Mouse (Mus musculus) CH12.LX (cell line): ENCODE data around the gene Adamts3. TPM values are rescaled to one million over a fixed set of nuclear protein-coding genes. Genes with fewer than 3 reads are reported as not detected.

Experiments used
- DNase-seq: peaks from one replicate; pipeline ENCODE4 v3.0.0-alpha.2; 2013; ENCODE audit errors: extremely low read depth
- H3K27ac ChIP-seq: 2 replicates; pipeline ENCODE4 v1.5.1; 2012; ENCODE audit warnings: low read depth, mild to moderate bottlenecking, control low read depth, moderate library complexity; ENCODE audit not compliant: insufficient read depth
- H3K27me3 ChIP-seq: replicated peaks from 2 replicates; pipeline ENCODE3; 2012; ENCODE audit warnings: inconsistent platforms
- H3K36me3 ChIP-seq, 2 experiments: replicated peaks in 1 of 2; 2 replicates each; pipeline versions ENCODE3 to v1.6.1; 2012; ENCODE audit warnings: inconsistent platforms in 1 of 2, low read length in 1 of 2, mild to moderate bottlenecking in 1 of 2, mixed read lengths in 1 of 2, moderate library complexity in 1 of 2; ENCODE audit not compliant: control insufficient read depth in 1 of 2, insufficient read depth in 1 of 2
- H3K4me1 ChIP-seq, 2 experiments: 2 replicates each; pipeline ENCODE4 v1.6.1; 2012; ENCODE audit warnings: inconsistent platforms in 1 of 2, moderate library complexity in 1 of 2; ENCODE audit not compliant: insufficient read depth in 2 of 2, control insufficient read depth in 1 of 2
- H3K4me2 ChIP-seq: 2 replicates; pipeline ENCODE4 v1.6.1; 2012; ENCODE audit warnings: low read depth, mild to moderate bottlenecking, control low read depth; ENCODE audit not compliant: poor library complexity, insufficient read depth, severe bottlenecking
- H3K4me3 ChIP-seq, 3 experiments: fragments of 150-350 bp in 1 of 3; sonication (generic) in 1 of 3; replicated peaks in 1 of 3; 2 replicates each; pipeline versions ENCODE3 to v1.5.1; 2011 to 2012; ENCODE audit warnings: low read depth in 2 of 3, low read length in 2 of 3, mild to moderate bottlenecking in 2 of 3, moderate library complexity in 2 of 3, control low read depth in 1 of 3, improper control_type of control experiment in 1 of 3, inconsistent platforms in 1 of 3, mixed read lengths in 1 of 3; ENCODE audit not compliant: poor library complexity in 1 of 3
- H3K79me2 ChIP-seq: replicated peaks from 2 replicates; pipeline ENCODE4 v1.6.1; 2012; ENCODE audit warnings: mild to moderate bottlenecking, moderate library complexity; ENCODE audit not compliant: control insufficient read depth, poor library complexity, insufficient read depth, severe bottlenecking; ENCODE audit errors: extremely low read depth
- H3K9ac ChIP-seq: 2 replicates; pipeline ENCODE4 v1.6.1; 2012; ENCODE audit warnings: low read depth, mild to moderate bottlenecking, control low read depth, moderate library complexity; ENCODE audit not compliant: insufficient read depth
- H3K9me3 ChIP-seq: replicated peaks from 2 replicates; pipeline ENCODE3; 2012; ENCODE audit warnings: low read length, inconsistent platforms, mixed read lengths
- CHD1 ChIP-seq: IDR thresholded peaks from 2 replicates; pipeline ENCODE4 v1.6.1; 2012; ENCODE audit warnings: low read depth, low read length, improper control_type of control experiment, inconsistent platforms
- CHD2 ChIP-seq: IDR thresholded peaks from 2 replicates; pipeline ENCODE4 v1.6.1; 2011; ENCODE audit warnings: low read length, improper control_type of control experiment
- CTCF ChIP-seq, 2 experiments: IDR thresholded peaks in 1 of 2; conservative IDR thresholded peaks in 1 of 2; 2 replicates each; pipeline ENCODE4 v1.5.1; 2011 to 2012; ENCODE audit warnings: low read depth in 2 of 2, low read length in 2 of 2, improper control_type of control experiment in 1 of 2, inconsistent platforms in 1 of 2, mild to moderate bottlenecking in 1 of 2, moderate library complexity in 1 of 2
- E2F4 ChIP-seq: IDR thresholded peaks from 2 replicates; pipeline ENCODE4 v1.6.1; 2011; ENCODE audit warnings: low read depth, low read length, improper control_type of control experiment; ENCODE audit not compliant: insufficient replicate concordance
- ELF1 ChIP-seq: IDR thresholded peaks from 2 replicates; pipeline ENCODE4 v1.6.1; 2014; ENCODE audit warnings: low read depth, mild to moderate bottlenecking, inconsistent platforms, low read length, improper control_type of control experiment
- EP300 ChIP-seq: IDR thresholded peaks from 2 replicates; pipeline ENCODE4 v1.6.1; 2011; ENCODE audit warnings: low read length, improper control_type of control experiment
- GABPA ChIP-seq: IDR thresholded peaks from 2 replicates; pipeline ENCODE4 v1.6.1; 2012; ENCODE audit warnings: low read depth, low read length, improper control_type of control experiment, inconsistent platforms; ENCODE audit not compliant: insufficient replicate concordance
- IRF4 ChIP-seq: IDR thresholded peaks from 2 replicates; pipeline ENCODE4 v1.6.1; 2014; ENCODE audit warnings: low read depth, mild to moderate bottlenecking, inconsistent platforms, low read length, improper control_type of control experiment
- JUND ChIP-seq: conservative IDR thresholded peaks from 2 replicates; pipeline ENCODE4 v1.6.1; 2011; ENCODE audit warnings: low read depth, low read length, improper control_type of control experiment
- KAT2A ChIP-seq: IDR thresholded peaks from 2 replicates; pipeline ENCODE4 v1.6.1; 2012; ENCODE audit warnings: low read length, improper control_type of control experiment, inconsistent platforms; ENCODE audit not compliant: insufficient replicate concordance
- MAFK ChIP-seq: IDR thresholded peaks from 2 replicates; pipeline ENCODE4 v1.6.1; 2011; ENCODE audit warnings: low read length, improper control_type of control experiment; ENCODE audit not compliant: insufficient replicate concordance
- MAX ChIP-seq: IDR thresholded peaks from 2 replicates; pipeline ENCODE4 v1.6.1; 2011; ENCODE audit warnings: low read length, improper control_type of control experiment
- MAZ ChIP-seq: IDR thresholded peaks from 2 replicates; pipeline ENCODE4 v1.6.1; 2012; ENCODE audit warnings: low read depth, mild to moderate bottlenecking, inconsistent platforms, low read length, improper control_type of control experiment, moderate library complexity
- MEF2A ChIP-seq: IDR thresholded peaks from 2 replicates; pipeline ENCODE4 v1.6.1; 2014; ENCODE audit warnings: low read depth, mild to moderate bottlenecking, inconsistent platforms, low read length, improper control_type of control experiment, borderline replicate concordance
- MXI1 ChIP-seq: IDR thresholded peaks from 2 replicates; pipeline ENCODE4 v1.6.1; 2011; ENCODE audit warnings: mild to moderate bottlenecking, low read depth, low read length, improper control_type of control experiment
- MYC ChIP-seq: IDR thresholded peaks from 2 replicates; pipeline ENCODE4 v1.6.1; 2011; ENCODE audit warnings: low read depth, mild to moderate bottlenecking, improper control_type of control experiment, low read length
- NELFE ChIP-seq: IDR thresholded peaks from 2 replicates; pipeline ENCODE4 v1.6.1; 2011; ENCODE audit warnings: low read depth, low read length, improper control_type of control experiment
- NRF1 ChIP-seq: IDR thresholded peaks from 2 replicates; pipeline ENCODE4 v1.6.1; 2014; ENCODE audit warnings: low read depth, mild to moderate bottlenecking, inconsistent platforms, low read length, improper control_type of control experiment, moderate library complexity
- PAX5 ChIP-seq: IDR thresholded peaks from 2 replicates; pipeline ENCODE4 v1.6.1; 2012; ENCODE audit warnings: low read length, inconsistent platforms, mixed read lengths
- POLR2AphosphoS2 ChIP-seq: IDR thresholded peaks from 2 replicates; pipeline ENCODE4 v1.6.1; 2011; ENCODE audit warnings: low read depth, low read length, improper control_type of control experiment
- SMC3 ChIP-seq: IDR thresholded peaks from 2 replicates; pipeline ENCODE4 v1.6.1; 2011; ENCODE audit warnings: low read depth, low read length, improper control_type of control experiment
- TBP ChIP-seq: conservative IDR thresholded peaks from 2 replicates; pipeline ENCODE4 v1.6.1; 2011; ENCODE audit warnings: low read depth, low read length, improper control_type of control experiment
- ZKSCAN1 ChIP-seq: IDR thresholded peaks from 2 replicates; pipeline ENCODE4 v1.6.1; 2012; ENCODE audit warnings: low read depth, inconsistent platforms, low read length, improper control_type of control experiment, borderline replicate concordance
- ZNF384 ChIP-seq: IDR thresholded peaks from 2 replicates; pipeline ENCODE4 v1.6.1; 2012; ENCODE audit warnings: low read depth, low read length, improper control_type of control experiment, inconsistent platforms
- dilution Hi-C: fragments of 300-500 bp; cut with MboI; formaldehyde crosslinking; loops from 2 replicates; pipeline ENCODE4 v1.14.3; 2020; ENCODE audit warnings: low sequenced_read_pairs; ENCODE audit not compliant: extremely low pct_unique_long_range_greater_than_20kb, extremely low pct_ligation_motif_present
- in situ Hi-C: fragments of 300-500 bp; cut with MboI; formaldehyde crosslinking; loops from 3 replicates; pipeline ENCODE4 v1.14.3; 2019; ENCODE audit warnings: low sequenced_read_pairs, low pct_ligation_motif_present, low pct_unique_long_range_greater_than_20kb, mixed read lengths
- polyA plus RNA-seq: library from polyadenylated mRNA; unstranded; fragments of >175 nt; gene quantifications from 2 replicates; pipeline ENCODE4 v1.2.1, GENCODE M21; 2012; ENCODE audit warnings: low read depth; ENCODE audit not compliant: insufficient read length
- total RNA-seq, 2 experiments: library from RNA; depleted of rRNA; stranded (reverse); fragments of 300-350 nt in 1 of 2; fragments of >200 nt in 1 of 2; gene quantifications; 2 replicates each; pipeline ENCODE4 v1.2.3; 2012 to 2014

Gene Adamts3
- total and polyA plus RNA-seq, 3 experiments = not detected

DNA sequence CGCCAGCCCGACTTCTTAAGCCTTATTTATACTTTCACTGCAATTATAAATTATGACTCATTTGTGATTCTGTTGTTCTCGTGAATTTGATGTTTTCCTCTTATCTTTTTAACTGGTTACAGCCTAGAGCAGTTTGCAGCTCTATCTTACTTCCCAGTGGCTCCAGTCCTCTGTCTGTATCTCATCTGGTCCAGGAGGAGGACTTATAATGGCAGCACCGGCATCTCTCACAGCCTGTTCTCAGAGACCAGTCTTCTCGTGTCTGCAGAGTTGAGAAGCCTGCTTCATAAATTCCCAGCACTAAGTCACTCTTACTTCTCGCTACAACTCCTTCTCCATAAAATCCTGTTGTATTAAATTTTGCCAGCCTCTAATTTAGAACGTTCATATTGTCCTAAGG lies 12.4 kb upstream of the Adamts3 start:
- TF ChIP-seq MEF2A (no peak), CHD1 (no peak), ZKSCAN1 (no peak), IRF4 (no peak), MAFK (no peak), PAX5 (no peak)

DNA sequence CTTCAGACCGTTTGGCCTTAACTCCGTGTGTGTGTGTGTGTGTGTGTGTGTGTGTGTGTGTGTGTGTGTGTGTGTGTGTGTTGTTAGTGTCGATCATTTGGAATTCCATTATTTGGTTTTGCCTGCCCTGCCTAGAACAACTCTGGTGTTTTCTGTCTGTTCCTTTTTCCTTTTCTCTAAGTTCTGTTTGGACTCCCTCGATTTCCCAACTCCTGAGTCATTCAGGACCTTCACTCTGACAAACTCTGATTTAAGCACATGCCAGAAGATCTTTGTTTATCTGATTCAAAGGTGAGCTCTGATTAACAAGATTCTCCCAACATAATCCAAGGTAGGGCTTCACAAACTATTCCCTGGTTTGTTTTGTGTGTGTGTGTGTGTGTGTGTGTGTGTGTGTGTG lies 1.9 kb upstream of the Adamts3 start:
- DNase-seq = no peak
- no peak overlapping the region for H3K4me2 ChIP-seq
- TF ChIP-seq MYC (no peak), CHD1 (no peak), CHD2 (no peak), ELF1 (no peak), E2F4 (no peak), NELFE (no peak), MAX (no peak), POLR2AphosphoS2 (no peak), MAZ (no peak), ZKSCAN1 (no peak), NRF1 (no peak), GABPA (no peak), JUND (no peak), MXI1 (no peak), KAT2A (no peak), EP300 (no peak), ZNF384 (no peak), SMC3 (no peak), TBP (no peak), CTCF (conservative IDR thresholded peaks at IDR 0.05 in 1 of 2, IDR thresholded peaks at IDR 0.05 in 1 of 2; ENCODE audit: low read depth in 2 of 2, low read length in 2 of 2) (no peak)
- H3K9me3 ChIP-seq = peaks cover 12% of the 10 kb centered on the region
- no peak overlapping the region for H3K4me3 ChIP-seq
- H3K36me3 ChIP-seq = no peaks in the 10 kb centered on the region
- dilution Hi-C loops = no loop called here
- in situ Hi-C loops = no loop called here
- H3K27ac ChIP-seq = no peak overlapping the region
- no peak overlapping the region for H3K9ac ChIP-seq
- H3K27me3 ChIP-seq = no peaks in the 10 kb centered on the region
- no peaks in the 10 kb centered on the region for H3K79me2 ChIP-seq
- H3K4me1 ChIP-seq = no peaks in the 10 kb centered on the region

More for the DNA sequence above, 12.4 kb upstream of the Adamts3 start:
- H3K27me3 ChIP-seq = no peaks in the 10 kb centered on the region
- in situ Hi-C loops (no loop called here), dilution Hi-C loops (no loop called here)
- no peaks in the 10 kb centered on the region for H3K4me1 ChIP-seq
- H3K4me3 ChIP-seq = no peak overlapping the region
- no peaks in the 10 kb centered on the region for H3K79me2 ChIP-seq
- no peak overlapping the region for H3K27ac ChIP-seq
- H3K9ac ChIP-seq = no peak overlapping the region
- H3K9me3 ChIP-seq = no peaks in the 10 kb centered on the region
- no peak overlapping the region for H3K4me2 ChIP-seq
- DNase-seq = no peak
- no peaks in the 10 kb centered on the region for H3K36me3 ChIP-seq
